Mouse (Mus musculus) layer of hippocampus, postnatal 14 days (tissue): ENCODE data around the gene Aspscr1. TPM values are rescaled to one million over a fixed set of nuclear protein-coding genes. Genes with fewer than 3 reads are reported as not detected.

Experiments used
- DNase-seq, 2 experiments: peaks; one replicate each; pipeline ENCODE4 v3.0.0; 2021 to 2022; ENCODE audit warnings: low spot score in 2 of 2, mixed read lengths in 1 of 2
- long read RNA-seq, 2 experiments: library from polyadenylated mRNA; stranded (forward); transcript quantifications; one replicate each; pipeline ENCODE4 v2.0.0; 2021
- total RNA-seq, 2 experiments: library from RNA; stranded (reverse); gene quantifications; 2 replicates each; pipeline ENCODE4 v1.2.3; 2021

The Aspscr1 gene
- 10 to 100 TPM; 54.2 to 58.9 TPM for total RNA-seq
- long read RNA-seq, experiment 1, transcript Aspscr1-203 (15 exons, 1,690 nt) = minor isoform, 7 of 109 reads
- long read RNA-seq, experiment 1, transcript Aspscr1-201 (16 exons, 1,820 nt) = major isoform, 81 of 109 reads
- long read RNA-seq, experiment 1, partial matches to known transcripts = 2 of 109 reads
- long read RNA-seq, experiment 1, other reads (novel, unspliced or antisense) = 17 of 109 reads
- long read RNA-seq, experiment 2, transcript Aspscr1-203 (15 exons, 1,690 nt) = minor isoform, 6 of 87 reads
- long read RNA-seq, experiment 2, transcript Aspscr1-201 (16 exons, 1,820 nt) = major isoform, 60 of 87 reads
- long read RNA-seq, experiment 2, partial matches to known transcripts = 6 of 87 reads
- long read RNA-seq, experiment 2, other reads (novel, unspliced or antisense) = 14 of 87 reads

GRCm38 (mm10) chr11:120672687-120673593 lies at the start of gene Aspscr1:
Gene Aspscr1, plus strand, starts transcription at chr11:120672973.
- peak; percentile 92 to 93 for DNase-seq

- peak; percentile 54 to 65 for DNase-seq
Measured at GRCm38 (mm10) chr11:120623961-120624679, 48.7 kb upstream of the Aspscr1 start.

GRCm38 (mm10) chr11:120624680-120625111 lies 48.1 kb upstream of the Aspscr1 start:
- peak; percentile 77 to 87 for DNase-seq

GRCm38 (mm10) chr11:120625152-120625775 lies 47.5 kb upstream of the Aspscr1 start, which contains the start of gene Sirt7:
Gene Sirt7, minus strand, starts transcription at chr11:120625240.
- DNase-seq = no peak

GRCm38 (mm10) chr11:120626785-120627467 lies 45.8 kb upstream of the Aspscr1 start:
- DNase-seq = no peak

- no peak for DNase-seq
Measured at GRCm38 (mm10) chr11:120627468-120628300, 45.1 kb upstream of the Aspscr1 start.

DNA sequence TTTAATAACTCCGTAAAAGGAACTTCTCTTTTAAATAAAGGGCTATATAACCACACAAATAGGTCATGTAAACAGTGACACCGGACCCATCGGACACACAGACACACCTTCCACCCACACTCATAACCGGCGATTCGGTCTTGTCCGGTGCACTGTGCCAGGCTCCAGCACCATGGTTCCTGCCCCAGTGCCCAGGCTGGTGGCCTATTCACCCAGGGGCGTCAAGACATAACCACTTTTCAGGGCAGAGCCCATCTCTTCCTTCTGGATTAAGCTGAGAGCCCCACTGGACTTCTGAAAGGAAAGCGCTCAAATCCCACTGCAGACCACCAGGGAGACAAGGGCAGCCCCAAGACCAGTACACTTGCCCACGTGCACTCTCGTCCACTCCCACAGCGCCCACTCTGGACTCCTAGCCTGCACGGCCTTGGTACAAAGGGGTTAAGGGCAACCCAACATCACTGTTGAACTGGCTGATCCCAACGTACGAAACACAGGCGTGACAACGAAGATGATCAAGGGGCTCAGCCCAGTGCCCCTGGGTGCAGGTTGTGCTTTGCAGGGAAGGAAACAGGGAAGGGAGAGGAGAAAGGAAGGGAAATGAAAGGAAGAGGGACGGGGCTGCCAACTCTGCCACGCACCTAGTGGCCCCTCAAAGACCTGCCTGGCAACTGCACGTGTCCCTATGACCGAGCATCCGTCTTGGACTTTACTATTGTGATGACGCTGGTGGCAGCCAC lies 44.0 kb upstream of the Aspscr1 start:
- no peak for DNase-seq

GRCm38 (mm10) chr11:120629341-120629730 lies 43.4 kb upstream of the Aspscr1 start:
- DNase-seq = no peak

DNA sequence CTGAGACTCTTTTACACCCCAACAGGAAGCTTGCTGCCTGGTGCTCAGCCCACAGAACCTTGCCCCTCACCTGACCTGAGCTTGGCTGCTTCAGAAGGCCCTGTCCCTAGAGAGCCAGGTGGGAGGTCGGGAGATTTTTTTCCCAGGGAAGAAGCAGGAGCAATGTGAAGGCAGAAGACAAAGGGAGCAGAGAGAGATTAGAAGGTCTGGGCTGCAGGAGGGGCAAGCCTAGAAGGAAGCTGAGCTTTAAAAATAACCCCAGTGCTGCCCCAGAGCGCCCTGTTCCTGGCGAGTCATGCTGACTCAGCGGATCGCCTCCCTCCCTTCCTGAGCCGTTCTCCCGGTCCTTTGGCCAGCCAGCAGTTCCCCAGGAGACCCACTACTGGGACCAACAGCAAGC lies 42.9 kb upstream of the Aspscr1 start:
- no peak for DNase-seq

DNA sequence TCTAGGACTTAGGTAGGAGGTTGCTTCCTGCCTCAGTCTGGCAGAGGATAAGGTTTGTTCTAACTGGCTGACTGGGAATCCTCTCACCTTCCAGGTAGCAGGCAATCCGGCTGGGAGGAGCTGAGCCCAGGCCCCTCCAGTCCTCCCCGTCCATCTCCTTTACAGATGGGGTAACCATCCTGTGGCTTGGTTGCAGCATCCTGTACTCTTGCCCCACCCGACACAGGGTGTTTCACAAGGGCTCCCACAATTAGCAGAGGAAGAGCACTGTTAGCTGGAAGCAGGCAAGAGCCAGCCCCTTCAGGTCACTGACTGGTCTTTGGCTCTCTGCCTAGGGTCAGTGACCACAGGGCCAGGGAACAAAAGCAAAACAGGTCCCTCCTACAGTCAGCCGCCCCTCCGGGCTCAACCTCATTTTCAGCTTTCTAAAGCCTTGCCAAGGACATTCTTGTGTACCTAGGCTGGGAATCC lies 42.3 kb upstream of the Aspscr1 start:
- no peak for DNase-seq

GRCm38 (mm10) chr11:120630881-120631725 lies 41.7 kb upstream of the Aspscr1 start:
- DNase-seq = no peak

- no peak for DNase-seq
Measured at GRCm38 (mm10) chr11:120631726-120632448, 40.9 kb upstream of the Aspscr1 start.

DNA sequence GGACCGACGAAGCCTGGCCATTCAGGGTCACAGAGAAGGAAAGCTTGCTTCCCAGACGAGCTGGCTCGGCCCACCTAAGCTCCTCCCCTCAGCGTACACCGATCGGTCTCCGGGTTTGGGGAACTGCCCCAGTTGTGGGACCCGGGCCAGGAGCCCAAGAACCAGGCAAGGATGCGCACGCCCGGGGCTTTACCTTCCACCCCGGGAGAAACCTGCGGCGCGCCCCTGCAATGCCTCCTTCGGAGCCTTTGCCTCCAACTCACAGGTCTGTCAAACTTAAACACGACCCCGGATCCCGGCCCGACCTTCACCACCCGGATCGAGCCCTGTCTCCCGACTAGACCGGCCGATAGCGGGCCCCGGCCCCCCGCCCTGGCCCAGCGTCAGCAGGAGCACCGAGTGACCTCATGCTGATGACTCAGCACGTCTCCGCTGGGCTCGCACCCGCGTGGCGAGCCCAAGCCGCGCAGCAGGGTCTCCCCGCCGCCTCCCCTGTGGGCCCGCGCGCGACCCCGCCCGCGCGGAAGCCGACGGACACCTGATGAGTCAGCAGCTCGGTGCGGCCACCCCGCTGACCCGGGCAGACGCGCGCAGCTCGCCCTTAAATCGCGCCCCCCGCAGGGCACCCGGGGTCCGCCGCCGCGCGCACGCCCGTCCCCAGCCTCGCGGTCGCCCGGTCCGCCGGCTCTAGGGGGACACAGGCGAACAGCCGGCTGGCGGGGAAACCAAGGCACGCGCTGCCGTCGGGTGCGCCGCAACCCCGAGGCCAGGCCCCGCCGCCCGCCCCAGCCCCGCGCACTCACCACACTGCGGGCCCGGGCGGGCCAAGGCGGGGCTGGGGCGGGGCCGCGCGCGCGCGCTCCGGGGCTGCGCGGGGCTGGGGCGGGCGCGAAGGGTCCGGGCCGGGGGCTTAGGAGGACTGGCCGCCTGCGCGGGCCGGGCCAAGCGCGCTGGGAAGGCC lies 39.9 kb upstream of the Aspscr1 start:
- DNase-seq = peak; percentile 56 to 70

DNA sequence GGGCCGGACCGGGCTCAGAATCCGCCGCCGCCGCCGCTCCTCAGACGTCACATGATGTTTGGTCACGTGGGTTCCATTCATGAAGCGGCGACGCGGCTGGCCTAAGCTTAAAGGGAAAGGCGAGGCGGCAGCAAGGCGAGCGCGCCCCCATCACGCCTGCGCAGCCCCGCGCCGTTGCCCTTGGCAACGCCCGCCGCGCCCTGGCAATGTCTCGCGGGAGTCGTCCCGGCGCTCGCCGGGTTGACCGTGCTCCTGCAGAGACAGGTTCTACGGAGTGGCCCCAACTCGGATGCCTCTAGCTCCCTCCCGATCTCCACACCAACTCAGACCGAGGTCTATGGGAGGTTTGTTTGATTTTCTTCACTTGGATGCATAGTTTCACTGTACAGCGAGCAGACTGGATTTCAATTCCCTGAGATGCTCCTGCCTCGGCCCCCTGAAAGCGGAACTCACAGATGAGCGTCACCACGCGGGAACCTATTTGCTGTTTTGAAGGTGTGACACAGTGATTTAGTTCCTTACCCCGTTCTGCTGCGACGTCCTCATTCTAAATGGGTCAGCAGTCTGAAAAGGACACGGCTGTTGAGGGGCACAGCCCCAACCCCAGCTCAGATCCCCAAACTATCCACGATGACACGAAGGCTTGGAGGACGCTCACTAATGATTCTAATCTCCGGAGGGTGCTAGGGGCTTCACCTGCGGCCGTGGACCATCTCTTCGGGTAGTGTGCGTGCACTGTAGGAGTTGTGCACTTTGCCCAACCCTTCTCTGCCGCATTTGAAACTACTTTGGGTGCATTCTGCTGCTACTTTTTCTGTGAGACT lies 39.0 kb upstream of the Aspscr1 start, which contains the start of gene Mafg:
Gene Mafg, minus strand, starts transcription at position 81 of the 824 bp plus-strand sequence.
- peak; percentile 87 to 93 for DNase-seq

- no peak for DNase-seq
Measured at GRCm38 (mm10) chr11:120634810-120635209, 38.0 kb upstream of the Aspscr1 start.
